Mouse (Mus musculus): ENCODE data around the gene Lrsam1.

GRCm38 (mm10) chr2:32938741-32939140, 22.7 kb downstream of the Lrsam1 start:
- no peak for TF ChIP-seq CTCF (IDR thresholded peaks at IDR 0.05; ENCODE audit: low read depth, low read length)
- TF ChIP-seq TAL1 (conservative IDR thresholded peaks at IDR 0.05; ENCODE audit: low read depth, low read length), result no peak
